9 mouse cellular contexts compared by ENCODE assay signal in the genomic region with DNA sequence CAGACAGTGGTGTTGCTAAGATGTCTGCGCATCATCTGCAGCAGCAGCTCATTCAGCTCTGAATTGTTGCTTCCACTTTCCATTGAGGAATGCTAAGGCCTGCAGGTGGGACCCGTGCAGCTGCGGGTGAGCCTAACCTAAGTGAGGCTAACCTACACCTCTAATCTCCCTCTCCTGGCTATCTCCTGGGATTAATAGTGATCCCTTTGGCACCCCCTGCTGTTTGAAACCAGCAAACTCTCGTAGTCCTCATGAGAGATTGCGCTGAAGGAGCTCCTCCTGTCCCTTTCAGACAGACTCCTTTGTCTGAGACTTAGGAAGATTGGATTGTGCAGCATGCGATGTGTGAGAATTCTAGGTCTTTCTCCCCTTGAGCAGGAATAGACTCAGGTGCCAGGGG.
A peak's percentile ranks its signal among the peaks of the same experiment; 100 is the strongest.
DNase-seq lines count a peak whose midpoint lies in the region; ATAC-seq and TF ChIP-seq lines count a peak whose summit lies in the region.
"Had no signal": no experiment of that assay in that cellular context is flagged by ENCODE, and none has a peak within 500 bp of the region (broad histone marks: within the 10 kb centered on the region; RNA-seq: fewer than 3 reads in every experiment).

No protein-coding gene starts in this region.

- peak; percentile 49 for DNase-seq in kidney, adult 18-20 months
- DNase-seq in MN1 (ENCODE audit: low spot score), result peak; percentile 66
- DNase-seq in c-Kit-negative CD71-positive TER-119-positive erythroid progenitor cells, embryonic 14.5 days (ENCODE audit: low read depth, low spot score), result peak; percentile 4
- peak; percentile 62 for DNase-seq in heart, postnatal 4 days
- DNase-seq in limb, embryonic 14.5 days (ENCODE audit: low spot score), result peak; percentile 39
- DNase-seq in retina, adult 2 months (ENCODE audit: low read depth, low spot score), result peak; percentile 60
- no peak for DNase-seq in spleen, postnatal 36 days (ENCODE audit: low spot score in 2 of 2)

- peaks cover 8% of the 10 kb centered on the region for H3K36me3 ChIP-seq in kidney, embryonic 15.5 days
- H3K36me3 ChIP-seq in limb, embryonic 14.5 days (ENCODE audit: control insufficient read depth, insufficient read depth, low read length), result peaks cover 3% of the 10 kb centered on the region; the same call in 1 of the 2 replicates

- H3K4me3 ChIP-seq in kidney, embryonic 15.5 days (replicated peaks), result no peak overlapping the region
- H3K4me3 ChIP-seq in limb, embryonic 14.5 days (replicated peaks; ENCODE audit: low read length), result no peak overlapping the region
- H3K4me3 ChIP-seq: megakaryocyte, embryonic 14.5 days had no signal

- no peak overlapping the region for H3K9ac ChIP-seq in kidney, embryonic 15.5 days
- no peak overlapping the region for H3K9ac ChIP-seq in limb, embryonic 14.5 days (ENCODE audit: low read depth, low read length, severe bottlenecking)

- H3K27me3 ChIP-seq in kidney, embryonic 15.5 days, result no peaks in the 10 kb centered on the region
- no peaks in the 10 kb centered on the region for H3K27me3 ChIP-seq in limb, embryonic 14.5 days (ENCODE audit: control insufficient read depth, insufficient read depth, low read length)
- H3K27me3 ChIP-seq: megakaryocyte, embryonic 14.5 days had no signal

- H3K9me3 ChIP-seq in kidney, embryonic 15.5 days (replicated peaks), result no peaks in the 10 kb centered on the region
- H3K9me3 ChIP-seq in limb, embryonic 14.5 days (ENCODE audit: control insufficient read depth, low read length), result no peaks in the 10 kb centered on the region
- H3K9me3 ChIP-seq: megakaryocyte, embryonic 14.5 days had no signal

- ATAC-seq in kidney, embryonic 15.5 days (replicated peaks; ENCODE audit: low FRiP score), result no peak; the same call in 1 of the 2 replicates
- ATAC-seq in limb, embryonic 14.5 days (ENCODE audit: low FRiP score, low read depth), result no peak

- 55% methylated on average over 6 of the region's 6 CpGs for WGBS in kidney, embryonic 15.5 days
- 51% methylated on average over 6 of the region's 6 CpGs for WGBS in limb, embryonic 14.5 days

- no peak for TF ChIP-seq POLR2A in limb, embryonic 14.5 days (IDR thresholded peaks at IDR 0.05; ENCODE audit: borderline replicate concordance, extremely low read depth, insufficient read depth, insufficient read length)

- no peak overlapping the region for H3K4me2 ChIP-seq in kidney, embryonic 15.5 days
- no peak overlapping the region for H3K4me2 ChIP-seq in limb, embryonic 14.5 days (replicated peaks; ENCODE audit: low read depth, low read length, severe bottlenecking)

- H3K4me1 ChIP-seq in kidney, embryonic 15.5 days, result 0 out of 2 replicates have a peak, but pooled peaks cover 4% of the 10 kb centered on the region
- no peaks in the 10 kb centered on the region for H3K4me1 ChIP-seq in limb, embryonic 14.5 days (ENCODE audit: control insufficient read depth, insufficient read depth, low read length)

- H3K27ac ChIP-seq in kidney, embryonic 15.5 days, result no peak overlapping the region
- H3K27ac ChIP-seq in limb, embryonic 14.5 days (replicated peaks; ENCODE audit: low read depth, low read length), result no peak overlapping the region

Comparison
In these comparisons a context has a peak if more than half of its experiments do, and no peak if none do; other contexts are left out.
1. DNase-seq: peak in kidney, adult 18-20 months (single experiment), MN1 (single experiment), c-Kit-negative CD71-positive TER-119-positive erythroid progenitor cells, embryonic 14.5 days (single experiment), heart, postnatal 4 days (single experiment), limb, embryonic 14.5 days (single experiment) and retina, adult 2 months (single experiment); none in spleen, postnatal 36 days (0 of 2).